Mouse (Mus musculus) ES-Bruce4 (cell line): ENCODE measurements at regions not wholly inside any gene's neighbourhood (a gene's known extent, or its start where the extent isn't known, plus 50 kb on each side); places are given as distances from the start of the nearest gene placed in this dataset.

Experiments
- CTCF ChIP-seq: IDR thresholded peaks from one replicate; pipeline ENCODE4 v1.8.1; 2011; ENCODE audit warnings: low read depth, low read length
- POLR2A ChIP-seq: IDR thresholded peaks from one replicate; pipeline ENCODE4 v1.8.1; 2011; ENCODE audit warnings: low read length; ENCODE audit not compliant: insufficient read depth

DNA sequence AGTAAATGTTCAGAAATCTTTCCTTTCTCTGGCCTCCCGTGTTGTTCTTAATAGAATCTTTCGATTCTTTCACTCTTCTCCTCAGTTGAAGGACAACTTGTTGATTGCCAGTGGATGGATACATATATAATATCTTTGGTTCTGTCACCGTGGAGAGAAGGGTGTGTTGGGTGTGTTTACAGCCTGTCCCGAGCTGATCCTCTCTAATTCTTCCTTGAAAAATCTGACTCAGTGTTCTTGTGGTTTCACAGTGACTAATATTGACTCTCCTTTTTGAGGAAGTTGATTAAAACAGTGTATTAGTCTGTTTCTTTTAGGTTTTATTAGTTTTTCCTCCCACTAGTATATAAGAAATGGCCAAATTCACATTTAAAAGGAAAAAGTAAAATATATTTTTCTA, 575.2 kb downstream of the Trim52 start:
- TF ChIP-seq CTCF (no peak), POLR2A (no peak)
